Mouse (Mus musculus) gastrocnemius, postnatal 4 days (tissue): Measurements from ENCODE around the gene Gm11213. TPM values are rescaled to one million over a fixed set of nuclear protein-coding genes. Genes with fewer than 3 reads are reported as not detected.

ENCODE experiments used
- DNase-seq, 2 experiments: peaks; one replicate each; pipeline ENCODE4 v3.0.0; 2021 to 2022; ENCODE audit warnings: low spot score in 2 of 2, mixed read lengths in 2 of 2
- long read RNA-seq, 2 experiments: library from polyadenylated mRNA; stranded (forward); transcript quantifications; one replicate each; pipeline ENCODE4 v2.0.0; 2021
- total RNA-seq, 2 experiments: library from RNA; stranded (reverse); gene quantifications; 2 replicates each; pipeline ENCODE4 v1.2.3; 2021

Gm11213 gene
- not detected for total RNA-seq
- long read RNA-seq, experiment 1 = 0 reads
- long read RNA-seq, experiment 2 = 0 reads

DNA sequence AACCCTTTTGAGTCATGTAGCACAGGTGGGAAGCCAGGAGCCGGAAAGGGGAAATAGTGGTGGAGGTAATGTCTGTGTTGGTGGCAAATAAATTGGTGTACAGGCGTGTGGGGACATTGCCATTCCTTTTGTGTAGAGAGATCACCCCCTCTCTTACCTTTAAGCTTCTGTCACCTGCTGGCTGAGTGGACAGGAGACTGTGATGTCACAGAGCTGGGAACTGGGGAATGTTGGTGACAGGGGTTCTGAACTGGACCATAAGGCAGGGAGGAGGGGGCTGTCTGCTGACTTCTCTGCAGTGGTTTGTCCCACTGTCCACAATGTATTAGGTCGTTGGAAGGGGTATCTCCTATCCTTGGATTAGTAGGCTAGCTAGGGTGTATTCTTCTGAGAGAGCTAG is at the start of gene Gm11213:
TSS of gene Gm11213 (minus strand) at position 317 of the 400 bp plus-strand sequence.
- no peak for DNase-seq

DNA sequence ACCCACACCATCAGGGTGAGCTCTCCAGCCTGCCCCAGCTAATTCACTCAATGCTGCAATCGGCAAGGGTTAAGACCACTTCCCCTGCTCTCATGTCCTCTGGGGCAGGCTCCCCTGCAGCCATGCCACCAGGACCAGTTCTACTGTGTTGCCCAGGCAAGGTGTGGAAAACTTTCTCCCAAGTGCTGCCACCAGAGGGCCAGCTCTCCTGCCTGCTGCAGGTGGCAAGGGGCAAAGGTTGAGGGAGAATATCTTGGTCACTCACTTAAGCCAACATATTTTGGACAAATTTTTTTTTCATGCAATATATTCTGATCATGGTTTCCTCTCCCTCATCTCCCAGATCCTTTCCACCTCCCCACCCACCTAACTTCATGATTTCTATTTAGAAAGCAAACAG is 49.3 kb upstream of the Gm11213 start:
- no peak for DNase-seq

DNA sequence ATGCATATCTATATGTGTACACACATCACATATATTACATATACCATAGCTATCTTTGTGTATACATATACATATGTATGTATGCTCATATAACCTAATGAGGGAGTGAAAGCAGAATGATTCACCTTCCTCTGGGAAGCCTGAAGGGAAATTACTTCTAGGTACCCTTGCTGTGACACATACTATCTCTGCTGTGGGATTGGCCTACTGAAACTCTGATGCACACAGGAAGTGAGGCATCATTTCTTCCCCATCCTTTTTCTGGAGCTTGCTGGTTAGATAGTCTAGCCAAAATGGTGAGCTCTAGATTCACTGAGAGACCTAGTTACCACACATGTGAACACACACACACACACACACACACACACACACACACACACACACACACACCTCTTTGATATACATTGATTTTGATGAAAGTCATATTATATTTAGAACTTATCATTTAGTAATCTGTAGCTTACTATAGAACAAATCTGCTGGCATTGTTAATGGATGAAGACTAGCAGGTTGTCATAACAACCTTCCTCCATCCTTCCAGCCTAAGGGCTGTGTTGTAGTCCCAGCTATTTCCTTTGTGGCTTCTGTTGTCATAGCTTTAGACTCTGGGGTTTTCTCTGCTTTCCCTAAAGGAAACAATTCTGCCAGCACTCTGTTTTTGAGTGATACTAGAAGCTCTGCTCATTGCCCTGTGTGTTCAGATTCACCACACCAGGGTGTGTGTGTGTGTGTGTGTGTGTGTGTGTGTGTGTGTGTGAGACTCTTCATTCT is 39.1 kb upstream of the Gm11213 start:
- no peak for DNase-seq

DNA sequence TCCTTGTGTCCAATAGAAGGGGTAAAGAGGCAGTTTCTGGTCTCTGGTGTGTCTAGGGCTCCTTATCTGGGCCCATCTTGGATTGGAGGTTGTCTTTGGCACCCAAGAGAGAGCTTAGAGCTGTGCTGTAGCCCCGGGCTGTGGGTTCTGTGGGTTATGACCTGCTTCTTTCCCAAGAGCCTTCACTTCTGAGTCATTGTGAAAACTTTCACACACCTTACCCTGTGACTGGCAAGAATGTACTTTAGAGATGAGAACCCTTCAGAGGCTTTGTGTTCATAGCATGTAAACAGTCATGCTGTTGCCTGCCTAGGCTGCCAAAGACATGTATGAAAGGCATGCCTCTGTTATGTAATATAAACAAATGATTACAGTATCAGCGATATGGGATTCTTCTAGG is 34.8 kb upstream of the Gm11213 start:
- DNase-seq = no peak

DNA sequence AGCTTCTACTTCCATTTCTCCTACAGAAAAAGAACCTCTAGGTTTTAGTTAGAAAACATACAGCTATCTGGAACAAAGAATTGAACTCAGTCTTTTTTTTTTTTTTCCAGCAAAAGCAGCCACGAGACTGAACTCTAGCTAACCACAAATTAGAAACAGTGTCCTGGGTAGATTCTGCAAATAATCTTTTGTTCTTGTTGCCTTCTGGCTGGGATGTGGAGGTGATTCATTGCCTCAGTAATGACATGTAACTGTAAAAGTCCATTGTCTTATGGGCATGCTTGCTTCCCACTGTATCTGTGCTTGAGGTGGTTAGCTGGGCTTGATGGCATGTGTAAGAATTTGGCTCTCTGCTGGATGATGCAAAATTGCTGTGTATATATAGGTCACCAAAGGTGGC is 33.5 kb upstream of the Gm11213 start:
- DNase-seq = no peak

DNA sequence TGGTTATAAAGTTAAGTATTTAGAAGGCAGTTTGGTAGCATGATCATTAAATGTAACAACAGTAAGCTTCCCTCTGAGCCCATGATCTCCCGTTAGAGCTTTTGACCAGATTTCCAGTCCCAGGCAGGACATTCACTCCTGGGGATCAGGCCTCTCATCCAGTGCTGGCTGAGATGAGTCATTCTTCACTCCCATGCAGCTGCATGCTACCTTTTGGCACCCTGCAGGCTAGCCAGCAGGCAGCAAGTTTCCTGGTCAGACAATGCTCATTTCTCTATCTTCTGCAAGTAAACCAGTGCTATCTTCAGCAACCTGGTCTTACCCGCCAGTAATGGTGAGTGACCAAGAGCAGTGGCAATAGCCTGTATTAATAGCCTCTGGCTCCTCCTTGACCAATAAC is 28.1 kb upstream of the Gm11213 start:
- no peak for DNase-seq

DNA sequence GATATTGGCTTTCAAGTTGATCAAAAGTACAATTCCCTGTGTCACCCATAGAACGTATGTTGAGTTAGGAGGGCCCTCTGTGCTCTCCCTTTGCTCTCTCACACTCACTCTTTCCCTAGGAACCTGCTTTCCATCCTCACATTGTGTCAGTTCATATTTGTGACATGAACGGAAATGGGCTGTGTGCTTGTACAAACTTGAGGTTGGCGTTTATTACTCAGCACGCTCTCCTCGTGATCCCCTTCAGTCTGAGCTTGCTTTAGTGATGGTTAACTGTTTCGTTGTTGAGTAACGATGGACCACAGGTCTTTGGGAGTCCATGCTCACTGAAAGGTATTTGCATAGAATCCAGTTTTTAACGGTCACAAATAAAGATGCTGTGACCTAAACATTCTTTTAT is 22.1 kb upstream of the Gm11213 start:
- DNase-seq = no peak

DNA sequence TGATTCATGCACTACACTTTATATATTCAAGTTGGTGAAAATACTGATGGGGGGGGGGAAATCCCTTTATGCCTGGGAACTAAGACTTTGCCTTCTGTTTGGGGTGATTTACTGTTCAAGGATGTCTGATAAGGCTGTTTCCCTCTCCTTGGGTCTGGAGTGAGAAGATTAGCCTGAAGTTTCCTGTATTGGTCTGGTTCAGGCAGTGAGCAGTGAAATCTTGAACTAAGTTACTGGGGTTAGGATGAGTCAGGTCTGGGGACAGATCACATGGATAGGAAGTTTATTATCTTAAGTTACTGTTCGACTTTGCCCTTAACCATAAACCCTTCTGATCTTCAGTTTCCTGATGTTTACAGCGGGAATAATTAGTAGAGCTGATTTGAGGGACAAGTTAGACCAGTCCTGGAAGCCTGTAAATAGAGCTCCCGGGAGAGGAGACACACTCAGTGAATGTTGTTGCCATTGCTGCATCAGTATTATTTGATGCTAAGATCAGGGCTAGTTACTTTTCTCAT is 20.6 kb upstream of the Gm11213 start:
- no peak for DNase-seq

DNA sequence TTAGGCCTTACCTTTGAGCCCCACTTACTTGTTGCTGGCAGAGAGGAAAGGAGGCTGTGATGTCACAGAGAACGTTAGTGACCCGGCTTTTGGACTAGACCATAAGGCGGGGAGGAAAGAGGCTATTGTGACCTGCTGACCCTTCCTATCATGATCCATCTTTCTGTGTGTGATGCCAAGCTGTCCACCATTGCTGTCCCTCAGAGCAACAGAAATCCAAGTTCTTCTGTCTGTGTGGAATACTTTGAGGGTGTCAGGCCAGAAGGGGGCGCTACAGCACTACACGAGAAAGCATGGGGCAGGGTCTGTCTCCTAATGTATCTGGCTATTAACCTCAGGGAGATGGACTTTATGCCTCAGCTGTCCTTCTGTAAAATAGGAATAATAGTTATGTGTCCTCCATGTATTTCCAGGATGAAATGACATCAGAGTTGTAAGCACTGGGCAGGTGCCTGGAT is 17.3 kb upstream of the Gm11213 start, which contains the start of gene Tex48:
TSS of gene Tex48 (minus strand) at position 51 of the 458 bp plus-strand sequence.
- no peak for DNase-seq

DNA sequence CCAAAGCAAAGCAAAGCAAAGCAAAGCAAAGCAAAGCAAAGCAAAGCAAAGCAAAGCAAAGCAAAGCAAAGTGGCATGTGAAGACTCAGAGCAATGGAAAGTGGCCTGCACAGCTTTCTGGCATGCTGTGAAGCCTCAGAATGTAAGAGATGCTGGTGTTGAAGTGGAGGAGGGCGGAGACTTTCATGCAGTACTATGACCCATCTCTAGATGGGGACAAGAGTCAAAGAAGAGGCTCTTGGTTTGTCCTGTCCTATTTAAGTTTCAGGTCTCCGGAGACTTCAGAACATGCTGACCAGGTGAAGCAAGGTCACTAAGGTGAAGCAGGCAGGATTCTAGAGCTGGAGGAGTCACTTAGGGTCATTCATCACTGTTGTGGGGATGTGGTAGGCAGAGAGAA is 16.8 kb upstream of the Gm11213 start:
- DNase-seq = no peak

DNA sequence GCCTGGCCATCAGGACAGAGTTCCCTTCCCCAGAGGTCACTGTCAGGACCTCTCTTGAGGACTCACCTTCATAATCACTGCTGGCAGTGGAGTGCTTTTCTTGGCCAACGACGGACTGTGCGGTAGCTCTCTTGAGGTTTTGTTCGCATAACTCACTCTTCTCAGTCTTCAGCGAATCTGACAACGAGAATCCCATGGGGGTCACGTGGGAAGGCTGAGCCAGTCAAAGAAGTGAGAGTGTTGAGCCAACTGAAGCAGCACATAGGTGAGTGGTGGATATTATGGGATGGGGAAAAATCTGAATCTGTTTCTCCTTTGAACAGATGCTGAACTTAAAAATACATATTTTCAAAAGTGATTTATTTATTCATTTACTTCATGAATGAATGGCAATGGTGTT is 3.3 kb upstream of the Gm11213 start:
- DNase-seq = no peak

DNA sequence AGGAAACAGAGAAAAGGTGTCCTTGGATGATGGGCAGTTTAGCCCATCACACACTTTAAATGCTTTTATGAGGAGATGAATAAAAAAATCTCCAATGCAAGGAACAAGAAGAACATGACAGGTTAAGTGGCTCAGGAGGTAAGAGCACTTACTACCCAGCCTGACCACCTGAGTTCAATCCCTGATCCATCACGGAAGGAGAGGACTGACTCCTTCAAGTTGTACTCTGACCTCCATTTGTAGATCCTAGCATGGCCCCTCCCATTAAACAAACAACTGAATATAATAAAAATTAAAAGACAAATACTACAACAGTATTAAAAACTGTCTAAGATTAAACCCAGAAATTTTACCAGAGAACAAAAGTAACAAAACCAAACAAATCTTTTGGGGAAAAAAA is 907 bp upstream of the Gm11213 start:
- DNase-seq = no peak

DNA sequence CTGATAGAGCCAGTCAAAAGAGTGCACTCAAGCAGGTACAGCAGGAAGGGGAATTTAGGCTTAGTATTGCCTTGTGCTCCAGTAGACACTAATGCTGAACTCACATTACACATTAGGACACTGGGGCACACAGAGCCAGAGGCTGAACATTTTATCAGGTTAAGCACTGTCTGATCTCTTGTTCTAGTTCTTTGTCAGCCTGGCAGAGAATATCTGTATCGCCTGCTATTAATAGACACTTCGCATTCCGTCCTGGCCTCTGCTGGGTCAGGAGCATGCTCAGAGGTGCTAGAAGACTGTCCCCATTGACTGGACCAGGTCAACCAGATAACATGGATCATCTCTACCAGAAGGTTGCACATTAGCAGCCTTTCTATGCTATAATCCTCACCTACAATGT is 484 bp upstream of the Gm11213 start:
- no peak for DNase-seq

DNA sequence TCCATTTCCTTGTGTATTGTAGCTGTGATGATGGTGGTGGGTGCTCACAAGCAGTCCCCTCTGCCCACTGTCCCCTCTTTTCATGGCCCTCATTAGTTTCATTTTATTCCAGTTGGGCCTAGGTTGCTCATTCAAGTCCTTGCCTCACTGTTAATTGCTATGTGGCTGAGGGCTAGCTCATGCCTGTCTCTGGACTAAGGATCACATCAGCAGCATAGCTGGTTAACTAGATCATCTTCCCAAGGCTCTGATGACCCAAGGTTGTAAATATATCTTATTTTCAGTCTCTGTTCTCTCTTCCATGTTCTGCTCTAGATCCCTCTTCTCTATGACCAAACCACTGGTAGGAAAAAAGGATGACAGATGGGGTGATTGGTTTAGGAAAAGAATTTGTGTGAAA is 3.8 kb downstream of the Gm11213 start:
- DNase-seq = no peak

DNA sequence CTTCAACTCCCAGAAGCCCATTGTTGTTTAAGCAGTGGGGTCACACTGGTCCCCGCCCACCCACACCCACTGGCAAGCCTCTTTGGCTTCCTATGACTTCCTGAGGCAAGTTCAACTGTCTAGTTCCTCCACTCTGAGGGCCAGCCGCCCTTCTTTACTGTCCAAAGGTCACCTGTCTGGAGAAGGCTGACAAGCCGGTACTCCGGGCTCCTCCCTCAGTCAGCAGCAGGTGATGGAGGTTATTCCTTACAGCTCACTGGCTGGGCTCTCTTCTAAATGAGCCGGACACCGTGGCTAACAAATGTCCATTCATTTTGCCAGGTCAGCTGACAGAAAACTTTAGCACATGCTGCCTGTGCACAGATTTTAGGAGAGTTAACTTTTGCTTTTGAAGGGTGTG is 4.3 kb downstream of the Gm11213 start:
- no peak for DNase-seq

DNA sequence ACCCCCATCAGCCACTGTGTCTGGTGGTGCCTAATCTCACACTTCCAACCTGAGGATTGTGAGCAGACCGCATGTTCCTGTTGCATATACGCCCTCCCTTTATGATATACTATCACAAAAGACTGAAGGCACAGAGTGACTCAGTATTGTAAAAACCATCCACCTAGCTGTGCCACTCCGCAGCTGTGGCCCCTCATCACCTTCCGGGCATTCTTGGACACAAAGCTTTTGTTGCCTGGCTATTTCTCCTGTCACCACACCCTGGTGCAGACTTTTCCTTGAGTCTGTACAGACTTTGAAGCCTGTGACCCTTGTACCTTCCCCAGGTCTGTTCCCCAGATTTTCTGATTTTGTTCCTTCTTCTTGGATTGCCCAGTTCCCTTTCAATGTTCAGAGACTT is 9.1 kb downstream of the Gm11213 start:
- DNase-seq = no peak

DNA sequence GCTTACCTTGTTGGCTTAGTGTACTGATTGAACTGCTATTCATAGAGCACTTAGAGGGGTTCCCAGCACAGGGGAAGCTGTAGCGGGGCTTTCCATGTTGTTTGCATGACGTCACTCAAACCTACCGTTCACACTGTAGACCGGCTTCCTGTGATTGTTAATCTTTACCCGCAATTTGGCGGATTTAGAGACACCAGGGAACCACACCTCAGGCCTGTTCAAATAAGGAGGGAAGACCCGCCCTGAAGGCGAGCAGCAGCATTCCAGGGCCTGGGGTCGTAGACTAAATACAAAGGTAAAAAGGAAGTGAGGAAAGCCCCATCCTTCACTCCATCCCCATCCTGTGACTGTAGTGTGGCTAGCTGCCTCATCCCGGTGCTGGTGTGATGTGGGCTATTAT is 9.8 kb downstream of the Gm11213 start:
- DNase-seq = no peak

DNA sequence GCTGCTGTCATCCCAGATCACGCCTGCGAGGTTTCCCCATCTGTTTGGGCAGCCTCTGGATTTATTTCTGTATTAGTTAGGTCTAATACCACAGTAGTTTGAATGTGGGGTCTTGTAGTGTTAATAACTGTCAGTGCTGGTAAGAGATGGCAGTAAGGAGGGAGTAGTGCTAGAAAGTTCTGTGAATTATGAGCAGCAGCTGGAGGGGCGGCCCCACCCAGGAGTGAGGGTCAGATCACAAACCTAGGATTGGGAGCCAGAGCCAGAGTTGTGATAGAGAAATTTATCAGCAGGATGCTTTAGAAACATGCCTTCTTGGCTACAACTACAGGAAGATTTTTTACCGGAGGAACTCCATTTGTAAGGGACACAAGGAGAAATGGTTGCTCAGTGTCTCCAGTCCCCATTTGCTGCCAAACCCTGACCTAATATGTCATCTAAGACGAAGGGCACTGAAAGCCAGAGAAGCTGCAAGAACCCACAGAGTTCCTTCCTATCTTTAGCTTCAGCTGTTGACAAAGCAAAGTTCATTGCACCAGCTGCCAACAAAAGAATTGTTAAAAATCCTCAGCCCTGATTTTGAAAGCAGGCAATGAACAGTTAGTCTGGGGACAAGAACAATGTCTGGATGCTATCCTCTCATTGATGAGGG is 10.5 kb downstream of the Gm11213 start:
- DNase-seq = no peak

DNA sequence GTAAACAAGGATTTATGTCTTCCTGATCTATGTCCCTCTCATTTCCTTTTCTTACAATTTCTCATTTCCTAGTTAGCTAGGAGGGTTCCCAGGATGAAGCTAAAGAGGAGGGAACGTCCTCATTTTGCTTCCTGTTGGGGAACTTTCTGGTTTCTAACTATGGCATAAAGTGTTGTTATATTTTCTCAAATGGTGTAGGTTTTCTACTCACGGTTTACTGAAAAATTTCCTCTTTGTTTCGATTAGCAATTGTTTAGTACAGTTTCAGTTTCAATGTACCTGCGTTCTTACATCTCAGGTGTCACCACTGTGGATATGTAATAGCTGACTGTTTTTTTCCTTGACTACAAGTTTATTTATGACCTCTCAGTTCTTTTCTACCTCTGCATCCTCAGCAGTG is 14.5 kb downstream of the Gm11213 start:
- DNase-seq = no peak

DNA sequence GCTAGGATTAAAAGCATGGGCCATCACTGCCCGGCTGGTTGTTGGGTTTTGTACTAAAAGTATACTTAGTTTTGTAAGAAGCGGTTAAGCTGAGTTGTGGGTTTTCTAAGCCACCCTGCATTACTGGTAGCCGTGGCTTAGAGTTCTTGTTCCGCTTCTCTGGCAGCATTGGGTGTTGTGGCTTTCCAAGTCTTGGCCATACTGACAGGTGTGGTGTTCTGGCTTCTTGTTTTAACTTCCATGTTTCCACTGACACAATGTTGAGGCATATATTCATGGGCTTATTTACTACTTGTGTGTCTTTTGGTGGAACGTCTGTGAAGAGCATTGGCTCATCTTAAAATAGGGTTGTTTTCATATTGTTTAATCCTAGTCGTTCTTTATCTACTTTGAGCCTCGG is 15.1 kb downstream of the Gm11213 start:
- no peak for DNase-seq

DNA sequence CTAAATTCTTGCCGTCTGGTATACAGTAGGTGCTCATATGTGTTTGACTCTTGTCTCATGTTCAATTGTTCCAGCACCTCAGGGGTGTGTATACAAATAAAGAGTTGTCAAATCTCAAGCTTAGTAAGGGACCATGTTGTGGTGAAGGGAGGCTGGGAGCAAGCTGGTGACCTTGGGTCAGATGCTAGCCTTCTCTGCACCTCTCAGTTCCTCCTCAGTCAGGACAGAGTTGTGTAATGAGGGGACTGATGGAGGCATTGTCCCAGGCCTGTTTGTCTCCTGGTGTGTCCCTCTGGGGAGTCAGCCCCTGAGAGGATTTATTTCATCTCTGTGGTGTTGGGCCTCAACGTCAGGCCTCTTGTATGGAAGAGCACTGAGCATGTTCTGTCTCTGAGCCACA is 18.8 kb downstream of the Gm11213 start:
- no peak for DNase-seq

DNA sequence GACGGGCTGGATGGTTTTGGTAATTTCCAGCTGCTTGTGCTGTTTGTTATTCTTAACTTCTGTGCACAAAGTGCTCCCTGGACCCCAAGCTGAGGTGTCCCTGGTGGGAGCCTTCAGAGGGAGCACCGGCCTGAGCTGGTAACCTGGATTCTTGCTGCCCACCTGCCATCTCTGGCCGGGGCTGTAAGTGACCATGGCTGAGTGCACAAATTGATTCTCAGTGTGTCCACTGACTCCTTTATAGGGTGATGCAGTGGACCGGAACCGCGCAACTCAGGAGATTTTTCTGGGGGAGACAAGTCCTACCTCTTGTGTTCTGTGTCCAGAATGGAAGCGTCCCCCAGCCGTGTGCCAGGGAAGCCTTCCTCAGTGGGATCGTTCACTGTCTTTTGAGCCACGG is 19.8 kb downstream of the Gm11213 start:
- DNase-seq = no peak

DNA sequence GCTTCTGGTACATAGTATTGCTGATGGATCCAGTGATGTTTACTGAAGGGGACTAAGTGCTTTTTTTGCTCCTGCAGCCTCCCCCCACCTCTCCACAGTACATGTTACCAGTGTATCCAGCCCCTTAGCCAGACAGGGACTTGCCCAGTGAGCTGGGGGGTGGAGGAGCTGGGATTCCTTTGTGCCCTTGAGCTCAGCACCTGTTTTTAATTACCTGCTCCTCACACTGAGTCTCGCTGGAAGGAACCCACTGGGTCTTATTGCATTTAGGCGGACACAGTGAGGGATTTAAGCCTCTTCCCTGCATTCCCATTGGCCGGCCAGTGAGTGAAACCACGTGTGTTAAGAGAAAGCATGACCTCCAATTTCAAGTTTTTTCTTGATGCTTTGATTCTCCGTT is 22.5 kb downstream of the Gm11213 start:
- DNase-seq = no peak
